Mouse (Mus musculus) lung, adult 10 weeks (tissue): Measurements from ENCODE around the gene Ankrd60. TPM values are rescaled to one million over a fixed set of nuclear protein-coding genes. Genes with fewer than 3 reads are reported as not detected.

Source experiments
- polyA plus RNA-seq: library from polyadenylated mRNA; stranded (reverse); fragments of 350-450 nt; fragmentation: Illumina TruSeq; extraction: RNeasy Lipid Tissue Mini Kit (QIAGEN cat#74804); gene quantifications from one replicate; pipeline ENCODE4 v1.2.3, GENCODE M21; 2014; ENCODE audit warnings: low read depth, low replicate concordance; ENCODE audit not compliant: insufficient read depth

Gene Ankrd60
- polyA plus RNA-seq = not detected

GRCm38 (mm10) chr2:173577669-173578557 lies at the start of gene Ankrd60:
Ankrd60 (minus strand) TSS chr2:173578365.

DNA sequence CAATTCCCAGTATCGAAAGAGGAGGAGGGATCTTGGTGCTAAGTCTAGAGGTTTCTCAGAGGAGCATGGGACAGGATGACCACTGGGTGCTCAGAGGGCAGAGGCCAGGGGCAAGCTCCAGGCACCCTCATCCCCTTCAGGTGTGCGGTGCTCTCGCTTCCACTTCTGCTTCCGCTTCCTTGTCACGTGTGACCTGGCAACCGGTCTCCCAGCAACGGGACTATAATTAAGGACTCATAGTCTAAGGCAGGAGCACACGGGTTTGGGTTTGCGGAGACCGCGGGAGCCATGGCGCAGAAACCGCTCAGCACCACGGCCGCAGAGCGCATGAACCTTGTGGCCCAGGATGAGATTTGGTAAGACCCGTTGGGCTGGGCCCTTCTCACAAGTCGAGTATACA lies 55.8 kb downstream of the Ankrd60 start, which contains the start of gene 1700021F07Rik:
1700021F07Rik (plus strand) TSS at position 211 of the 400 bp plus-strand sequence.

Other genes starting within 250 kb of the Ankrd60 start
- not detected for gene 1700021F07Rik, start 55.8 kb downstream of the Ankrd60 start, polyA plus RNA-seq
- 10.1 TPM for gene Rab22a, start 81.4 kb upstream of the Ankrd60 start, polyA plus RNA-seq
- gene 1700010B08Rik, start 141.1 kb upstream of the Ankrd60 start, polyA plus RNA-seq = not detected
- 48.0 TPM for gene Vapb, start 159.1 kb upstream of the Ankrd60 start, polyA plus RNA-seq